Mouse (Mus musculus) cerebellum, adult 2 months (tissue): ENCODE measurements at regions not wholly inside any gene's neighbourhood (a gene's known extent, or its start where the extent isn't known, plus 50 kb on each side); places are given as distances from the start of the nearest gene placed in this dataset.

Experiments
- DNase-seq, 2 experiments: peaks; one replicate each; pipeline ENCODE4 v3.0.0; 2021
- H3K27ac ChIP-seq: fragments of 200-500 bp; 2 replicates; pipeline ENCODE4 v1.5.1; 2012; ENCODE audit warnings: low read length, control low read depth, inconsistent platforms; ENCODE audit not compliant: insufficient read depth
- H3K27me3 ChIP-seq: fragments of 200-500 bp; 2 replicates; pipeline ENCODE4 v1.6.1; 2012; ENCODE audit warnings: inconsistent platforms, mild to moderate bottlenecking, low read length, moderate library complexity; ENCODE audit not compliant: control insufficient read depth, insufficient read depth
- H3K4me1 ChIP-seq: fragments of 200-500 bp; 2 replicates; pipeline ENCODE4 v1.6.1; 2011; ENCODE audit warnings: low read length; ENCODE audit not compliant: control insufficient read depth, insufficient read depth
- H3K4me3 ChIP-seq: fragments of 200-500 bp; replicated peaks from 2 replicates; pipeline ENCODE3; 2011; ENCODE audit warnings: mild to moderate bottlenecking, low read depth, low read length, control low read depth; ENCODE audit not compliant: insufficient read depth
- CTCF ChIP-seq: fragments of 200-500 bp; IDR thresholded peaks from 2 replicates; pipeline ENCODE4 v1.5.1; 2011; ENCODE audit warnings: low read depth, mild to moderate bottlenecking, control low read depth, low read length, moderate library complexity, borderline replicate concordance; ENCODE audit not compliant: insufficient read depth
- POLR2A ChIP-seq: fragments of 200-500 bp; IDR thresholded peaks from 2 replicates; pipeline ENCODE4 v1.6.1; 2011; ENCODE audit warnings: low read length, control low read depth, borderline replicate concordance; ENCODE audit not compliant: insufficient read depth
- WGBS: fragments of 180-500 bp; shearing (Covaris S2); methylation state at CpG from one replicate; pipeline ENCODE4 v1.1.7; 2018; 5-methylcytosine and 5-hydroxymethylcytosine counted together

DNA sequence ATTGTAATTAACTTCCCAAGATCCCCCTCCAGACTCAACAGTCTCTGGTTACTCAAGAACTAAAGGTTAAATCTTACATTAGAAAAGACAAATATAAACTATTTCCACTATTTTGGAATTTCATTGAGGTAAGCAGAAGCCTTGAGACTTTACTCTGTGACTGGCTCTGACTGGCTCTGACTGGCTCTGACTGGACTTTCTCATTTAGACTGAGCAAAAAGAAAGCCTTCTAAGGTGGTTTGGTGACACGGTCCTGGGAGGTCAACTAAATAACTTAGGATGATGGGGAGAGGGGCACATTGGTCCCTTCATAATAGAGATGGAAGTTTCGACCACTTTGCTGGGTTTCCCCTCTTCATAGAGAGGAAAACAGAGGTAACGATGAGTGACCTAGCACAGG, 243.3 kb upstream of the Nfe2l3 start:
- no peak for DNase-seq
- H3K4me1 ChIP-seq, result no peaks in the 10 kb centered on the region
- no peak overlapping the region for H3K4me3 ChIP-seq
- TF ChIP-seq CTCF (no peak), POLR2A (no peak)
- peaks cover 4% of the 10 kb centered on the region; the same call in 1 of the 2 replicates for H3K27me3 ChIP-seq
- no peak overlapping the region for H3K27ac ChIP-seq
- 84% methylated on average over 3 of the region's 3 CpGs for WGBS

- Histone ChIP-seq H3K4me1 (no peaks in the 10 kb centered on the region), H3K27ac (no peak overlapping the region), H3K27me3 (no peaks in the 10 kb centered on the region; the same call in 1 of the 2 replicates), H3K4me3 (no peak overlapping the region)
- no peak for DNase-seq
- TF ChIP-seq POLR2A (no peak), CTCF (no peak)
- WGBS, result 38% methylated on average over 8 of the region's 8 CpGs
Observed at GRCm38 (mm10) chr6:51192826-51193225, 239.6 kb upstream of the Nfe2l3 start.

DNA sequence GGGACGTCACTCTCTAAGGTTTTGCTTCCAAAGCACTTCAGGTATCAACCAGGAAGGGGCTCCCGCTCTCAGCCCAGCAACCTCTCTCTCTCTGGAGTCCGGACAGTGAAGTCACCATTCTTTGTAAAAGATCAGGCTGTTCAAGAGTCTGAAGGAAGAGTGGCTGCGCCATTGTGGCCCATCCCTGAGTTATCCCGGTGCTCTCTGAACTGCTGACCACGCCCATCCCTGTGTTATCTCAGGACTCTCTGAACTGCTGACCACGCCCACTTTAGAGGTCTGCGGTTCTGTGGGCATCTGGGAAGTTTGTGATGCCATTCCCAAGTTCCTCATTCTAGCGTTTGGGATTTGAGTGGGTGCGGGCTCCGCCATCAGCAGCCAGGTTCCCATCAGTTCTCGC, 239.1 kb upstream of the Nfe2l3 start:
- Histone ChIP-seq H3K4me1 (no peaks in the 10 kb centered on the region), H3K27ac (no peak overlapping the region), H3K4me3 (no peak overlapping the region), H3K27me3 (no peaks in the 10 kb centered on the region; the same call in 1 of the 2 replicates)
- TF ChIP-seq POLR2A, result no peak
- TF ChIP-seq CTCF, result no peak
- no peak for DNase-seq
- 26% methylated on average over 12 of the region's 12 CpGs for WGBS

GRCm38 (mm10) chr6:51196391-51196790, 236.1 kb upstream of the Nfe2l3 start:
- 88% methylated on average over 2 of the region's 2 CpGs for WGBS
- Histone ChIP-seq H3K27me3 (no peaks in the 10 kb centered on the region; the same call in 1 of the 2 replicates), H3K27ac (no peak overlapping the region), H3K4me3 (no peak overlapping the region), H3K4me1 (no peaks in the 10 kb centered on the region)
- DNase-seq, result no peak
- TF ChIP-seq CTCF (no peak), POLR2A (no peak)

DNA sequence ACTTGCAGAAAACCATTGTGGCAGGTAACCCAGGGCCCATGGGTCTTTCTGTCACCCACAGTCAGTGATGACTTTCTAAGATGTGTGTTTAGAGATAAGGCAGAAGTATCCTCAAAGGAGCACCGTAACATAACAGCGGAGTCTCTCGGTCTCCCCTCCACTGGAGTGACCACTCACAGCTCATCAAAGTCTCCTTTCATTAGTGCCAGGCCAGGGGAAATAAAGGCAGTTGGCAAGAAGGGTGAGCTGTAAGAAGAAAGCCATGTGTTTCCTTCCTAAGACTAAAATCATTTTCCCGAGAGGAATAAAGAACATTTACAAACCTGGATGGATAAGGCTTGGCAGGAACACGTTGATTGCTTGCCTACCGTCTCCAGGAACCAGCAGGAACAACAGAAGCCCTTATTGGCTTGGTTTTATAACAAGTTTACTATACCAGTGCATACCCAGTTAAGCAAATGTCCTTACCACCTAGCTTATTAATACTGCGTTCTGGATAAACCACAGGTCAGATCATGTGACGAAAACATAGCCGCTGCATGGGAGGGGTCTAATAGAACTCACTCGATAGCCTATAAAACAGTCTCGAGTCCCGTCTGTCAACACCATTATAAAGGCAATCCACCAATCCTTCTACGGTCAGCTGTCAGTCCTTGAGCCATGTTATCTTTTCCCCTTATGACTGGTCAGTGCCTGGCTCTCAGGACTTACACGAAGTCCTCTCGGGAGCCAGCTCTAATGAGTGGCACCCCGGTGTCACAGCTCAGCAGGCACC, 235.3 kb upstream of the Nfe2l3 start:
- TF ChIP-seq CTCF (no peak), POLR2A (no peak)
- WGBS, result 72% methylated on average over 16 of the region's 16 CpGs
- no peaks in the 10 kb centered on the region for H3K27me3 ChIP-seq
- no peak for DNase-seq
- H3K4me3 ChIP-seq, result no peak overlapping the region
- no peaks in the 10 kb centered on the region for H3K4me1 ChIP-seq
- no peak overlapping the region for H3K27ac ChIP-seq

DNA sequence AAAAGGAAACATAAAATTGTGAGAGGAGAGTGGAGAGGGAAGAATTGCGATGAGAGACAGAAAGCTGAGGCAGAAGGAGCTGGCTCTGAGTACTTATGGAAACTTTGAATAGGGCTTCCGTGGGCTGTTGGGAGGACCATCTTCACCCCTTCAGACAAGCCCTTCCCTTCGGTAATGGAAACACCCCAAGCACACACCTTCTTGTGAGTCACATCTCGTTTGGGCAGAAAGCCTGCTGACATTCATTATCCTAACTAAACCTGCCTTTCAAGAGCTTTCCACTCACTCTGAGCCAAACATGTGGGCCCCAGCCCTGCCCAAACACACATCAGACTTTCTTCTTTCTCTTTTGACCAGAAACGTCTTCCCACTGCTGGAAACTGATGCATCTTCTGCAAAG, 232.3 kb upstream of the Nfe2l3 start:
- TF ChIP-seq CTCF (no peak), POLR2A (no peak)
- H3K27me3 ChIP-seq, result no peaks in the 10 kb centered on the region
- no peaks in the 10 kb centered on the region for H3K4me1 ChIP-seq
- 74% methylated on average over 5 of the region's 5 CpGs for WGBS
- no peak overlapping the region for H3K27ac ChIP-seq
- no peak overlapping the region for H3K4me3 ChIP-seq
- DNase-seq, result no peak

DNA sequence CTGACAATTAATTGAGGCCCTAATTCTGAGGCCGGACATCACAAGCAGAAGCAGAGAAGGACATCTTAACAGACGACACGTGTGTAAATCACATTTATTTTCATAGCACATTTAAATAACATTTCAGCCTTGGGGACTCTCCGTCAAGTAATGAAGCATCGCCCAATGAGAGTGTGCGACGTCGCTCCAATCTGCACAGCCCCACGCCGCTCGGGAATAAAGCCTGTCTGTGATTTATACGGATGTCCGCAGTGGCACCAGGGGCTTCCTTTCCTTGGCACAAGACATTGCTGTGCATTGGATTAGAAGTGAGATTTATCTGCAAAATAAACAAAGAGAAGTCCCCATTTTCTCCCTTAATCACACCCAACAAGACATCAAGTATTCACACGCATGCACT, 231.6 kb upstream of the Nfe2l3 start:
- Histone ChIP-seq H3K4me1 (no peaks in the 10 kb centered on the region), H3K27ac (no peak overlapping the region), H3K4me3 (no peak overlapping the region), H3K27me3 (no peaks in the 10 kb centered on the region)
- no peak for DNase-seq
- TF ChIP-seq CTCF (no peak), POLR2A (no peak)
- 91% methylated on average over 14 of the region's 14 CpGs for WGBS

- Histone ChIP-seq H3K4me1 (0 out of 2 replicates have a peak, but pooled peaks cover 4% of the 10 kb centered on the region), H3K27ac (no peak overlapping the region), H3K4me3 (no peak overlapping the region), H3K27me3 (no peaks in the 10 kb centered on the region; the same call in 1 of the 2 replicates)
- no peak for DNase-seq
- WGBS, result 84% methylated on average over 3 of the region's 3 CpGs
- no peak for TF ChIP-seq POLR2A
Observed at GRCm38 (mm10) chr6:51204306-51204705, 228.2 kb upstream of the Nfe2l3 start.
